Mouse (Mus musculus): ENCODE results near the gene Vegfa.
"Not testable (repeated sequence)": the region's sequence is repeated elsewhere in the genome, so short reads cannot be mapped to it uniquely, and the experiment has no call there.

Gene Vegfa

GRCm38 (mm10) chr17:45986915-45987314 is 45.3 kb downstream of the Vegfa start:
- no peak for DNase-seq

GRCm38 (mm10) chr17:45986374-45986773 is 45.8 kb downstream of the Vegfa start:
- no peak for DNase-seq

- DNase-seq, result not testable (repeated sequence)
These were observed 49.0 kb downstream of the Vegfa start for GRCm38 (mm10) chr17:45983185-45983584.

GRCm38 (mm10) chr17:45981841-45982240 is 50.3 kb downstream of the Vegfa start:
- no peak for DNase-seq

GRCm38 (mm10) chr17:45979025-45979805 is 53.0 kb downstream of the Vegfa start:
- no peak for DNase-seq

- peak in 1 of 2 experiments; percentile 45 for DNase-seq
These were observed 57.7 kb downstream of the Vegfa start for GRCm38 (mm10) chr17:45974461-45974860.

GRCm38 (mm10) chr17:45973214-45973613 is 59.0 kb downstream of the Vegfa start:
- peak; percentile 25 to 54 for DNase-seq

- DNase-seq, result no peak
These were observed 59.8 kb downstream of the Vegfa start for GRCm38 (mm10) chr17:45972405-45972804.

GRCm38 (mm10) chr17:45971800-45972199 is 60.4 kb downstream of the Vegfa start:
- no peak for DNase-seq

GRCm38 (mm10) chr17:45970741-45971550 is 61.2 kb downstream of the Vegfa start:
- peak in 1 of 2 experiments; percentile 46 for DNase-seq

GRCm38 (mm10) chr17:45969596-45969995 is 62.6 kb downstream of the Vegfa start:
- no peak for DNase-seq

GRCm38 (mm10) chr17:45968341-45968740 is 63.8 kb downstream of the Vegfa start:
- peak in 1 of 2 experiments; percentile 42 for DNase-seq
